Mouse (Mus musculus) hindbrain, embryonic 10.5 days (tissue): ENCODE data around the gene Neurl2. TPM values are rescaled to one million over a fixed set of nuclear protein-coding genes. Genes with fewer than 3 reads are reported as not detected.

ENCODE experiments used
- DNase-seq: peaks from one replicate; pipeline ENCODE4 v3.0.0-alpha.2; 2017; ENCODE audit warnings: low spot score
- H3K27ac ChIP-seq: fragments of 300-500 bp; sonication (generic); 2 replicates; pipeline ENCODE4 v1.5.1; 2016; ENCODE audit warnings: mild to moderate bottlenecking, moderate library complexity
- H3K27me3 ChIP-seq: fragments of 300-500 bp; sonication (generic); 2 replicates; pipeline ENCODE4 v1.6.1; 2016; ENCODE audit warnings: mild to moderate bottlenecking; ENCODE audit not compliant: poor library complexity, insufficient read depth, severe bottlenecking
- H3K36me3 ChIP-seq: fragments of 300-500 bp; sonication (generic); 2 replicates; pipeline ENCODE4 v1.6.1; 2016; ENCODE audit warnings: mild to moderate bottlenecking, moderate library complexity
- H3K4me1 ChIP-seq: fragments of 300-500 bp; sonication (generic); replicated peaks from 2 replicates; pipeline ENCODE4 v1.6.1; 2016; ENCODE audit warnings: mild to moderate bottlenecking
- H3K4me3 ChIP-seq: fragments of 300-500 bp; sonication (generic); 2 replicates; pipeline ENCODE4 v1.5.1; 2016; ENCODE audit warnings: mild to moderate bottlenecking, moderate library complexity
- H3K9me3 ChIP-seq: fragments of 300-500 bp; sonication (generic); 2 replicates; pipeline ENCODE4 v1.6.1; 2016; ENCODE audit warnings: mild to moderate bottlenecking, moderate library complexity
- WGBS: fragments of 180-500 bp; shearing (Covaris S2); methylation state at CpG from one replicate; pipeline ENCODE4 v1.1.7; 2016; 5-methylcytosine and 5-hydroxymethylcytosine counted together
- polyA plus RNA-seq: library from polyadenylated mRNA; unstranded; fragments of >200 nt; fragmentation: Nextera tagmentation; extraction: Ambion mirVana; gene quantifications from 2 replicates; pipeline ENCODE4 v1.2.1, GENCODE M21; 2016

The Neurl2 gene
- polyA plus RNA-seq, 1 experiment from 2014 or later = 5.1 TPM

DNA sequence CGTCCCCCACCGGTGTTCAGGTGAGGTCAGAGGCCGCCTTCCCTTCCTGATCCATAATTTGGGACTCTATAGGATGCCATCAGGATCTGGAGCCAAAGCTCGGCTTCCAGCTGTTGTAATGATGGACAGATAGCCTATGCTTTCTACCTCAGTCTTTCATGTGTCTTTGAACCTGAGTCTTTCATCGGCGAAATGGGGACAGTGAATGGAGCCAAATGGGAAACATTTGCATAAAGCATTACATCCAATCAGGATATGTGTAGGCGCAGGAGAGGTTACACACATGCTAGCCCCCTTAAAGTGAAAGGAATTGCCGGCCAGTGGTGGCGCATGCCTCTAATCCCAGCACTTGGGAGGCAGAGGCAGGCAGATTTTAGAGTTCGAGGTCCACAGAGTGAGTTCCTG, 10.1 kb downstream of the Neurl2 start:
- DNase-seq = no peak
- no peaks in the 10 kb centered on the region for H3K9me3 ChIP-seq
- 3% methylated on average over 10 of the region's 10 CpGs for WGBS

DNA sequence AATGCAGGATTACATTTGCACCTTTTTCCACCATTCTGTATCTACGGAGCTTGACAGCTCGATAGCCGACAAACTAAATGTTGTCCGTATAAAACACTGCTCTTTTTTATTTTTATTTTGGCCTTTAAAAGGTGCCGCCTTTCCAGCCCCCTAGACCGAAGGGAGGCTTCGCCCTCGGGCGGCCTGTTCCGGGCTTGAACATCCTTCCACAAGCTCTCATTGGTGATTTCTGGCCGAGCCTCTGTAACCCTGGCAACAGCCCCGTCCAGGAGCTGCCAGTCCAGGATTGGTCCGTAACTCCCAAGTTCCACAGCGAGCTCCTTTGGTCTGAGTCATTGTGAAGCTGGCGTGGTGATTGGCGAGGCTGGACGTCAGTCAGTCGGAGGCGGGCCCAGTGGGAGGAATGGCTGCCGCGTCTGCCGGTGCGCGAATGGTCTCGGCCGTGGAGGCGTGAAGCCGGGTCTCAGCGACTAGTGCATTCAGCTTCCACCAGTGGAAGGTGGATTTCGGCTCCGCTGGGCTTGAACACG, 10.6 kb downstream of the Neurl2 start, which contains the start of gene Zswim1:
Gene Zswim1, plus strand, starts transcription at position 51 of the 530 bp plus-strand sequence.
- Histone ChIP-seq H3K4me3 (peak within 1 kb of the TSS; percentile 78), H3K36me3 (peaks cover 53% of the 10 kb centered on the region), H3K27ac (peak within 1 kb of the TSS; percentile 89), H3K27me3 (no peaks in the 10 kb centered on the region), H3K9me3 (no peaks in the 10 kb centered on the region), H3K4me1 (peaks cover 25% of the 10 kb centered on the region)
- peak; percentile 99 for DNase-seq
- WGBS = 2% methylated on average over 32 of the region's 32 CpGs

More for the DNA sequence above, 10.1 kb downstream of the Neurl2 start:
- H3K4me3 ChIP-seq = peak overlapping the region; percentile 78
- no peaks in the 10 kb centered on the region for H3K27me3 ChIP-seq
- H3K4me1 ChIP-seq = peaks cover 22% of the 10 kb centered on the region
- peak overlapping the region; percentile 89 for H3K27ac ChIP-seq
- H3K36me3 ChIP-seq = peaks cover 58% of the 10 kb centered on the region

DNA sequence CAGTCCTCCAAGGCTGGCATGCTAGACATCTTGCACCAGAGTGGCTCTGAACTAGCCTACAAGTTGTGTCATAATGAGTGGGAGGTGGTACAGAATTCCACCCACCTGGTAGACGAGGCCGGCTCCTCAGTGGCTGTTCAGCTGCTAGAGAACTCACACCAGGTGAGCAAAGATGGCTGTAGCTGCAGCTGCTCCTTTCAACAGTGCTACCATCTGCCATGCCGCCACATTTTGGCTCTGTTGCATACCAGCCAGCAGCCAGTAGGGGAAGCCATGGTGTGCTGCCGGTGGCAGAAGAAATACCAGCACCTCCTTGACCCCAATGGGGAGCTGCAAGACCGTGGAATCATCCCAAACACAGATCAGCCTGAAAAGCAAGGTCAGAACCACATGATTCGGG, 12.2 kb downstream of the Neurl2 start:
- Histone ChIP-seq H3K4me1 (peaks cover 28% of the 10 kb centered on the region), H3K9me3 (no peaks in the 10 kb centered on the region), H3K27ac (no peak overlapping the region), H3K36me3 (peaks cover 37% of the 10 kb centered on the region), H3K27me3 (no peaks in the 10 kb centered on the region), H3K4me3 (no peak overlapping the region)
- WGBS = 88% methylated on average over 6 of the region's 6 CpGs
- no peak for DNase-seq

DNA sequence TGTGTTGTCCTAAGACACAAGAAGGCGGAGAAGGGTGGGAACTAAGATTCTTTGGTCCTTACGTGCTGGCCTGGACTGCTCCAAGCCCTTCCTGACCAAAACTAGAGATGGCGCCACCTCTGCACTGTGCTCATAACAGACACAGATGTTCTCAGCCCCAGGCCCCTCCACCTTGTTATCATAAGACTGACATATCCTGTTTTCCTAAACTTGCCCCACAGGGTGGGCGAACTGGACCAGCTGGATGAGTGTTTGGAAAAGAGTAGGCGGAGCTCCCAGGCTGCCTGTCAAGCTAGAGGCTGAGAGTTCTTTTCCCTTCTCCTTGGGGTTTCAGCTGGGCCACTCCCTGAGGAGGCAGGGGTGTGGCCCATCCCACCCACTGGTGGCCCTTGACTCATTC, 15.6 kb downstream of the Neurl2 start:
- DNase-seq = peak; percentile 19
- Histone ChIP-seq H3K27me3 (no peaks in the 10 kb centered on the region), H3K27ac (0 out of 2 replicates have a peak overlapping the region, but pooled peaks have one; percentile 29), H3K4me3 (no peak overlapping the region), H3K4me1 (peaks cover 15% of the 10 kb centered on the region), H3K9me3 (no peaks in the 10 kb centered on the region), H3K36me3 (peaks cover 34% of the 10 kb centered on the region)
- 59% methylated on average over 5 of the region's 5 CpGs for whole genome bisulfite sequencing

DNA sequence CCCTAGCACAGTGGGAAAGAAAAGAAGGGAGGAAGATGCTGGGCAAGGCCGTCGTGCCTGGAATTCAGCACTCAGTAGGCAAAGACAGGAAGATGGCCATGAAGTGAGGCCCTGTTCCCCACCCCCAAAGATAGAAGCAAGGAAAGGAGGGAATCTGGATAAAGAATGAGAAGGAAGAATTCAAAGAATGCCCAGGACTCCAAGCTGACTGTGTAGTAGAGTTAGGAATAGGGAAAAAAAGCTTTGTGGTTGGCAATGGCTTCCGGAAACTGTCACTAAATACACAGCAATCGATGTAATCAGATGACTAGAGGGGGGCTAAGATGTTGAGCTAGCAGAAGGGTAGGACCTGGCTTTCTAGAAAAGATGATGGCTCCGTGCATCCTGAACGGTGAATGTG, 16.1 kb downstream of the Neurl2 start:
- Histone ChIP-seq H3K36me3 (peaks cover 34% of the 10 kb centered on the region), H3K4me1 (peaks cover 10% of the 10 kb centered on the region), H3K9me3 (no peaks in the 10 kb centered on the region), H3K4me3 (no peak overlapping the region), H3K27me3 (no peaks in the 10 kb centered on the region), H3K27ac (no peak overlapping the region)
- WGBS = 87% methylated on average over 6 of the region's 6 CpGs
- DNase-seq = no peak

DNA sequence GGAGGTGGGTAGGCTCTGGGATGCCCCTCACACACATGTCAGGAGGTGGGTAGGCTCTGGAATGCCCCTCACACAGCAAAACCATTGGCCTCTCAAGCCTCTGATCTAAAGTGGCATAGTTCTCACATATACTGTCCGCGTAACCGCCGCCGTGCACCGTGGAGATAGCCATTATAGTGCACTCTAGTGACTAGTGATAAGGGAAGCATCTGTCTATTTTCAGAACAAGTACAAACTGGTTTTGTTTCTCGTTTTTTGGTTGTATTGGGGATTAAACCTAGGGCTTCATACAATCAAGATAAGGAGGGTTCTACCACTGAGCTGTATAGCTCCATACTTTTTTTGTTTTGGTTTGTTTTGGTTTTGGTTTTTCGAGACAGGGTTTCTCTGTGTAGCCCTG, 17.4 kb downstream of the Neurl2 start:
- Histone ChIP-seq H3K9me3 (no peaks in the 10 kb centered on the region), H3K4me1 (peaks cover 7% of the 10 kb centered on the region; the same call in 1 of the 2 replicates), H3K36me3 (peaks cover 26% of the 10 kb centered on the region), H3K27me3 (no peaks in the 10 kb centered on the region), H3K27ac (no peak overlapping the region), H3K4me3 (no peak overlapping the region)
- WGBS = 91% methylated on average over 8 of the region's 8 CpGs
- no peak for DNase-seq

DNA sequence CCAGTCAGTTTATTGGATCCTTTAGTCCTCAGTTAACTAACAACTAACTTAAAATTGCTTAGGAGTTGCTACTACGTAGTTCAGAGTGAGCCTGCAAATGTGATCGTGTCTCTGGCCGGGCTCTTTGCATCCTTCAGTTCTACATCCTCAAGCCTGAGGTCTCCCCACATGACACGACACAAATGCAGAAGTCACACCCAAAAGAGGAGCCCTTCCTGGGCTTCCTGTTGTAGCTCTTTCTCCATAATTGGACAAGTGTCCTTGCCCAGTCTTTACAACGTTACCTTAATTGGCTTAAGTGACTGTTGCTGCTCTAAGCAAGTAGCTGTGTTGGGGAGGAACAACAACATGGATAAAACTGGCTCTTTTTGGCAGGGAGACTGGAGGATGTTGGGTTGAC, 17.9 kb downstream of the Neurl2 start:
- WGBS = 91% methylated on average over 5 of the region's 5 CpGs
- no peak for DNase-seq
- no peaks in the 10 kb centered on the region for H3K9me3 ChIP-seq
- no peaks in the 10 kb centered on the region for H3K27me3 ChIP-seq
- peaks cover 7% of the 10 kb centered on the region; the same call in 1 of the 2 replicates for H3K4me1 ChIP-seq
- H3K27ac ChIP-seq = no peak overlapping the region
- H3K4me3 ChIP-seq = no peak overlapping the region
- H3K36me3 ChIP-seq = peaks cover 21% of the 10 kb centered on the region

DNA sequence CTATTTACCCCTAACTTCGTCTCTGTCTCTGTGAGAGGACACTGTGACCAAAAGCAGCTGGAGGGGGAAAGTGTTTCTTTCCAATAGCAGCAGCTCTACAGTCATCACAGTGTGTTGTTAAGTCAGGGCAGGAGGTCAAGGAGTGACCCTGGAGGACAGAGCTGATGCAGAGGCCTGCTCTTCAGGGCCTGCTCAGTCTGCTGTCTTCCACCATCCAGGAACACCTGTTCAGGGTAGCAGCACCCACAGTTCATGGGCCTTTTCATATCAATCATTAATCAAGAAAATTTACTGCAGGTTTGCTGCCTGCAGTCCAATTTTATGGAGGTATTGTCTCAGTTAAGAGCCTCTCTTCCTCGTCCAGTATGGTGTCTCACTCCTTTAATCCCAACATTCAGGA, 19.7 kb downstream of the Neurl2 start:
- 73% methylated on average over 2 of the region's 2 CpGs for WGBS
- Histone ChIP-seq H3K4me3 (no peak overlapping the region), H3K4me1 (peaks cover 7% of the 10 kb centered on the region; the same call in 1 of the 2 replicates), H3K27me3 (no peaks in the 10 kb centered on the region), H3K36me3 (peaks cover 26% of the 10 kb centered on the region), H3K9me3 (no peaks in the 10 kb centered on the region), H3K27ac (no peak overlapping the region)
- no peak for DNase-seq

DNA sequence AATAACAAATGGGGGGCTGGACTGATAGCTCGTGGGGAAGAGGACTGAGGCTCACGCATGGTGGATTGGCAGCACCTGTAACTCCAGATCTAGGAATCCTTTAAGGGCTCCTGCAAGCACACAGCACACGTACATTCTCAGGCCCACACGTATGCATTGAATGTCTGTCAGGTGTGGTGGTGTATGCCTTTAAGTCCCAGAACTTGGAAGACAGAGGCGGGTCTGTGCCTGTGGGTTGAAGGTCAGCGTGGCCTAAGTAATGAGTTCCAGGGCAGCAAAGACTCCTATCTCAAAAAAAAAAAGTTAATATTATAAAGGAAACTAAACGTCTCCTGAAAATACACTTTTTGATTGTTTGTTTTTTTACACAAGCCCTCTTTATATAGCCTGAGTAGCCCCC, 26.6 kb downstream of the Neurl2 start:
- Histone ChIP-seq H3K4me3 (peak overlapping the region; percentile 85; the same call in 1 of the 2 replicates), H3K4me1 (peaks cover 27% of the 10 kb centered on the region), H3K36me3 (peaks cover 27% of the 10 kb centered on the region), H3K9me3 (no peaks in the 10 kb centered on the region), H3K27me3 (no peaks in the 10 kb centered on the region), H3K27ac (no peak overlapping the region)
- no peak for DNase-seq
- 84% methylated on average over 7 of the region's 7 CpGs for WGBS

DNA sequence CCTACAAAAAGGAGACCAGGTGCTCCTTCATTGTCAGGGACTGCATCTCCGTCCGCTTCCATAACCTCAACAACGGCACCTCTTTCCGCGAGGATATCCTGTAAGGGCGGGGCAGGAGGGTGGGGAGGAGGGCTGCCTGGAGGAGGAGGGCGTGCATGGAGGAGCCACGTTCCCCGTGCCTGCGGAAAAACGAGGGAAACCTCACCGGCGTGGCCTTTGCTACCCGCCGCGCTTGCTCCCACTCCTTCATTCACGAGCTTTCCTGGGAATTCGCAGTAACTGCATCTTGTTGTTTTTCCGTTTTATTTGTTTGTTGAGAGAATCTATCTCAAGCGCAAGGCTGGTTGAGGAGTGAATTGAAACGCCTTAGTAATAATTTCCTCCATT, 27.9 kb downstream of the Neurl2 start:
- Histone ChIP-seq H3K4me1 (peaks cover 27% of the 10 kb centered on the region), H3K9me3 (no peaks in the 10 kb centered on the region), H3K4me3 (peak overlapping the region; percentile 85), H3K27me3 (no peaks in the 10 kb centered on the region), H3K27ac (peak overlapping the region; percentile 92), H3K36me3 (peaks cover 40% of the 10 kb centered on the region)
- 2% methylated on average over 21 of the region's 21 CpGs for WGBS
- DNase-seq = no peak

DNA sequence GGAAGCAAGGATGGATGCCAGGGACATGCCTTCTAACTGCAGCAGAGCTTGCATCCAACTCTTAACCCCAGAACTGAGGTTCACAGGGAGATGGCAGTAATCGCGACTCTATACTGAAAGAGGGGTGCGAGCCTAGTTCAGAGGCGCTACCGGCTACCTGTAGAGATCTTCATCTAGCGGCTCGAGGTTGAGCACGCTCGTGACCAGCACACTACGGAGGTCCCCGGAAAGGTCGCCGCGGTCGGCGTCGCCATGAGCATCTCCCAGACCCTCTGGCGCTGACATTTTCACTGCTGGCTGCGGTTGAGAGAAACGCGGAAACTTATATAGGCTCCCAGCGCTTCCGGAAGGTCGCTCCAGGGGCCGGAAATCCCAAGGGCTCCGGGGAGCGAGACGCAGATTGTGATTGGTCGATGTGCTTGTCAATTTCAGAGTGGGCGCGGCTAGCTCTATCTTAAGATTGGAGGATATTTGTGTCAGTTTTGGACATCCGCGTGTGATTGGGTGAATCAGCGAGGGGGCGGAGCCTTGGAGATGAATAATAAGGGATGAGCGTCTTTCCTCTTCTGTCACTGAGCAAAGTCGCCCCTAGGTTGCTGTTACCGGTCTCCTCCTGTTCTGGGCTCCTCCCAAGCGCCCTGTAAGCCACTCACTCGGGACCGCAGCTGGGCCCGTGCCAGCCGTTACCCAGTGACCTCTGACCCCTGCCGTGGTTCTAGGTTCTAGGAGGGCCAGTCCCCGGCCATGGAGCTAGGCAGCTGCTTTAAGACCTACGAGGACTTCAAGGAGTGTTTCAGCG, 28.5 kb downstream of the Neurl2 start, which contains the start of the genes Acot8 and Zswim3:
Gene Acot8, minus strand, starts transcription at position 350 of the 799 bp plus-strand sequence.
Gene Zswim3, plus strand, starts transcription at position 566 of the 799 bp plus-strand sequence.
- under 1% methylated on average over 47 of the region's 47 CpGs for whole genome bisulfite sequencing
- Histone ChIP-seq H3K4me1 (peaks cover 27% of the 10 kb centered on the region), H3K27me3 (no peaks in the 10 kb centered on the region), H3K4me3 (peak within 1 kb of the TSS; percentile 85), H3K27ac (peak within 1 kb of the TSS; percentile 92), H3K36me3 (peaks cover 45% of the 10 kb centered on the region), H3K9me3 (no peaks in the 10 kb centered on the region)
- DNase-seq = peak; percentile 97

DNA sequence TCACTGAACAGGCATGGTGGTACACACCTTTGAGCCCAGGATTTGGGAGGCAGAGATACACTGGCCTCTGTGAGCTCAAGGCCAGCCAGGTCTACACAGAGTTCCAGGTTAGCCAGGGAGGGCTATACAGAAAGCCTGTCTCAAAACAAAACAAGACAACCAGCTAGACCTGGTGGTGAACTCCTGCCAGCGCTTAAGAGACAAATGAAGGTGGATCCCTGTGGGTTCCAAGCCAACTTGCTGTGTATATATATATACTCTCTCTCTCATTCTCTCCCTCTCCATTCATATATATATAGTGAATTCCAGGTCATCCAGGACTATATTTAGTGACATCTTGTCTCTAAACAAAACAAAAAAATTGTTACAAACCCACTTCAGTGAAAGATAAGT, 29.3 kb downstream of the Neurl2 start:
- peaks cover 27% of the 10 kb centered on the region for H3K4me1 ChIP-seq
- peaks cover 45% of the 10 kb centered on the region for H3K36me3 ChIP-seq
- H3K4me3 ChIP-seq = peak overlapping the region; percentile 85
- DNase-seq = no peak
- no peaks in the 10 kb centered on the region for H3K9me3 ChIP-seq
- peak overlapping the region; percentile 92 for H3K27ac ChIP-seq
- WGBS = 72% methylated on average over 1 of the region's 1 CpGs
- no peaks in the 10 kb centered on the region for H3K27me3 ChIP-seq
